Mouse (Mus musculus): Measurements from ENCODE around the gene Wnt8b.

GRCm38 (mm10) chr19:44513054-44513833, 20.0 kb downstream of the Wnt8b start:
- TF ChIP-seq ZNF384 (IDR thresholded peaks at IDR 0.05; ENCODE audit: low read depth, low read length) = no peak
- no peak for TF ChIP-seq MAFK (IDR thresholded peaks at IDR 0.05; ENCODE audit: insufficient read depth, low read depth, low read length)
- no peak for TF ChIP-seq CHD2 (IDR thresholded peaks at IDR 0.05; ENCODE audit: low read depth, low read length)

Data from ES-E14 (cell line).